Mouse (Mus musculus): ENCODE measurements around the gene Grem1.

GRCm38 (mm10) chr2:113749309-113749708, 9.1 kb downstream of the Grem1 start:
- TF ChIP-seq POLR2A (IDR thresholded peaks at IDR 0.05; ENCODE audit: insufficient read depth, low read length) (no peak), CTCF (IDR thresholded peaks at IDR 0.05; ENCODE audit: low read depth, low read length) (no peak), EP300 (IDR thresholded peaks at IDR 0.05; ENCODE audit: insufficient read depth, low read depth, low read length) (no peak)
